Mouse (Mus musculus) c-Kit-negative CD71-positive TER-119-positive erythroid progenitor cells, embryonic 14.5 days (primary cell): ENCODE results near the gene Prss1.
"Not testable (repeated sequence)": the region's sequence is repeated elsewhere in the genome, so short reads cannot be mapped to it uniquely, and the experiment has no call there.

Source experiments
- DNase-seq: peaks from one replicate; pipeline ENCODE4 v3.0.0-alpha.2; 2013; ENCODE audit warnings: low read depth, low spot score

Gene Prss1

DNA sequence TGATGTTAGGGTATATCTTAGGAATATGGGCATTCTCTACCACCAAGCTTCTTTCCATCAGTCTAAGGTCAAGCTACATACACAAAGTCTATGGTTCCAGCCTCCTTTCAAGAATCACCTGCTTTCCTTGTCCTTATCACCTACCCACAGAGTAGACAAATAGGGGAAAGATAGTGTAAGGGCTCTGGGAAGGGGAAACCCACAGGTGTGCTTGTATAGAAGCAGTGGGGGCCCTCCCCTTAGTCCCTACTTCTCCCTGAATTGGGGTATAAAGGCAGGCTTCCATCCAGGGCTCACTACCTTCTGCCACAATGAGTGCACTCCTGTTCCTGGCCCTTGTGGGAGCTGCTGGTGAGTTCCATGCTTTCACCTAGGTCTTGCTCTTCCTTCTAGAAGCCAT is at the start of gene Prss1:
Gene Prss1 (plus strand): TSS at position 301 of the 400 bp plus-strand sequence.
- not testable (repeated sequence) for DNase-seq

DNA sequence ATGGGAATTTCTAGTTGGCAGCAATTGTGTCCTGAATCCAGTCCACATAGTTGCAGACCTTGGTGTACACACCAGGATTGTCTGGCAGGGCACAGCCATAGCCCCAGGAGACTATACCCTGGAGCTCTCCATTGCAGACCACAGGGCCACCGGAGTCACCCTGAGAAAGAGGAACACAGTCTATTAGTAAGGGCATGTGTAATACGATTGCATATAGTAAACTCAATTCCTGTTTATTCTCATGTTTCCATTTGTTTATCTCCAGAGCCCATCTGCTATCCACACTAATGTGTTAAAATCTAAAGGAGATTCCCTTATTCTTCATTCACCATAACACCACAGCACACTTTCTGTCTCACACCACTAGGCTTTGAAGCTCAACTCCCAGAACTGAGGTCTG is 16.5 kb upstream of the Prss1 start:
- not testable (repeated sequence) for DNase-seq

DNA sequence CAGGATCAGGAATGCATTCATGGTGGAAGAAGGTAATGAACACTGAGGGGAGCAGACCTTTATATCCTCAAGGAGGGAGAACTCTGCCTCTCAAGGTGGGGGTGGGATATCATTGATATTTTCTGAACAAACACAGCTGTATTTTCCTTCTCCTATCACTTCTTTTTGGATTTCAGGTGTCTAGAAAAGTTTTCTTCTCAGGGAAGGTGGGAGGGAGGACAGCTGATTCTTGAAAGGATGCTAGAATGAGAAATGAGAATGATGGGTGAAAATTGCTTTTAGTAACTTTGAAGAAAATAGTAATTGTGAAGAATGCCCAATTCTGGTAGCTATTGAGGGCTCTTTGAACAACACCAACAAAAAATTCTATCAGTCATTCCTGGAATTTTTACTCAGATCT is 12.7 kb upstream of the Prss1 start, which contains the start of gene Gm10334:
Gene Gm10334 (minus strand): TSS at position 101 of the 400 bp plus-strand sequence.
- DNase-seq = not testable (repeated sequence)

DNA sequence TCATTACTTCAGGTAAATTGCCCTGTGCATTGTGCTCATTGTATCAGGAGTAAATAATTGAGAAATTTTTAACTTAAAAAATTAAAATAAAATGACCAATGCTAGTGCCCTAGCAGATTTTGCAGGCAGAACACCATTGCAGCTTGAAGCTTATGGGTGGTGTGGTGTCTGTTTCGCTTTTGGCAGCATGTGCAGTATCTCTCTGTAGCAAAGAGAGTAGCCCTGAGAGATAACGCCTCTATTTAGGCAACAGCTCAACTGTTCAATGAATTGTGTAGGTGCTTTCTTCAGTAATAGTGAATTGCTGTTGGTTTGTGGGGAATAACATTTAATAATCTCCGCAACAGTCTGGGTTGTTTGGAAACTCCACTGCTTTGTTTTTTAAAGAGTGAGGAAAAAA is 40.6 kb downstream of the Prss1 start:
- DNase-seq = no peak

DNA sequence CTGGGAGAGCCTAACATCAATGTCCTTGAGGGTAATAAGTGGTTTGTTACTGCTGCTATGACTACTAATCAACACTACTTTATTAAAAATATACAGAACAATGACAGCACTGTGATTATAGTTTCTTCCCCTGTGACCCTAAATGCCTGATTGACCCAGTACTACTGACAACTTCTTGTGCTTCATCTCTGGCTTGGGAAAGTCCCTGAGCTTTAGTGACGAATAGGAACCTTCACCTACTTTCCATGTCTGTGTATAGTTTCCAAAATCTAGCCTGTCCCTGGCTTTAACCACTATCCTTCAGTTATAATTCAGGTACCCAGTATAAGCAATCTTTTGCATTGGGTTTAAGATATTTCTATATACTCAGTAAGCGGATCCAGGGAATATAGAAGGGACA is 46.2 kb downstream of the Prss1 start:
- DNase-seq = no peak

DNA sequence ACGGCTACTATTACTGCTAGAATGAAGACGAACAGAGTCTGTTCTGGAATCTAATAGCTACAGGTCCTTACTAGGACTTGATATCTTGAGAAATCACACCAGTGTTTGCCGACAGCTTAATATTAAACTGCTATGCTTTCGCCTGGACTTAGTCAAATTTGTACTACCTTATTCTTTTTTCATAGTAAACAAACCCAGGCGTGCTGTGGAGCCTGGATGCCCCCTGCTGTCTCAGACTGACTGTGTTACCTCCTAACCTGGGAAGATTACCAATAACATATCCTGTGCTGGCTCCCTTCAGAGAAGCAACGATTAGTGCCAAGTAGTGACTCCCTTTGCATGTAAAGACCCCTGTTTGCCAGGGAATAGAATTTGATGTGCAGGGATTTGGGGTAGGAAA is 46.6 kb downstream of the Prss1 start:
- DNase-seq = no peak
